Mouse (Mus musculus) liver, adult (tissue): ENCODE measurements around the gene Cnnm3.

ENCODE experiments used
- GATA4 ChIP-seq: IDR thresholded peaks from 2 replicates; pipeline ENCODE4 v1.6.1; 2014; ENCODE audit warnings: mild to moderate bottlenecking, low read length; ENCODE audit not compliant: insufficient replicate concordance

The Cnnm3 gene

GRCm38 (mm10) chr1:36555798-36556395, 44.2 kb downstream of the Cnnm3 start:
- TF ChIP-seq GATA4: no peak

GRCm38 (mm10) chr1:36556553-36557456, 45.1 kb downstream of the Cnnm3 start:
- no peak; the same call in 1 of the 2 replicates for TF ChIP-seq GATA4

- TF ChIP-seq GATA4: no peak; the same call in 1 of the 2 replicates
Measured at GRCm38 (mm10) chr1:36557457-36558011, 45.9 kb downstream of the Cnnm3 start.

- no peak for TF ChIP-seq GATA4
Measured at GRCm38 (mm10) chr1:36558031-36558993, 46.6 kb downstream of the Cnnm3 start, which contains the start of gene Sema4c. Sema4c (minus strand) TSS chr1:36558349.

- TF ChIP-seq GATA4: no peak
Measured at GRCm38 (mm10) chr1:36559256-36559655, 47.6 kb downstream of the Cnnm3 start.

GRCm38 (mm10) chr1:36559888-36560287, 48.2 kb downstream of the Cnnm3 start:
- no peak for TF ChIP-seq GATA4

- no peak; the same call in 1 of the 2 replicates for TF ChIP-seq GATA4
Measured at GRCm38 (mm10) chr1:36560903-36561302, 49.2 kb downstream of the Cnnm3 start.

GRCm38 (mm10) chr1:36562388-36562787, 50.7 kb downstream of the Cnnm3 start:
- no peak for TF ChIP-seq GATA4

GRCm38 (mm10) chr1:36563197-36563596, 51.5 kb downstream of the Cnnm3 start:
- no peak for TF ChIP-seq GATA4

GRCm38 (mm10) chr1:36563632-36564031, 52.0 kb downstream of the Cnnm3 start:
- no peak for TF ChIP-seq GATA4

- TF ChIP-seq GATA4: peak; percentile 16; the same call in 1 of the 2 replicates
Measured at GRCm38 (mm10) chr1:36564101-36564500, 52.4 kb downstream of the Cnnm3 start.

- TF ChIP-seq GATA4: no peak
Measured at GRCm38 (mm10) chr1:36566425-36566824, 54.8 kb downstream of the Cnnm3 start.

GRCm38 (mm10) chr1:36567818-36568603, 56.3 kb downstream of the Cnnm3 start:
- TF ChIP-seq GATA4: no peak

- TF ChIP-seq GATA4: no peak
Measured at GRCm38 (mm10) chr1:36568776-36569175, 57.1 kb downstream of the Cnnm3 start.
